In genomic region chr1:37694417-37694816, GRCm38 (mm10) we compare ENCODE assay signal across 8 mouse cellular contexts. TPM values are rescaled to one million over a fixed set of nuclear protein-coding genes. Genes with fewer than 3 reads are reported as not detected.
DNase-seq lines count a peak whose midpoint lies in the region; ATAC-seq and TF ChIP-seq lines count a peak whose summit lies in the region.

No protein-coding gene starts in this region.

- ATAC-seq in stomach, embryonic 14.5 days (ENCODE audit: insufficient number of reproducible peaks, insufficient read depth, low FRiP score, low read depth) = peak; percentile 88
- ATAC-seq in frontal cortex, adult (ENCODE audit: low TSS enrichment) = no peak

- no peak for TF ChIP-seq CTCF in layer of hippocampus, adult 2 months (conservative IDR thresholded peaks at IDR 0.05)

- H3K36me3 ChIP-seq in stomach, embryonic 14.5 days (ENCODE audit: control insufficient read depth, insufficient read depth, low read length) = no peaks in the 10 kb centered on the region

- H3K4me3 ChIP-seq in layer of hippocampus, adult 2 months = no peak overlapping the region
- H3K4me3 ChIP-seq in stomach, embryonic 14.5 days (ENCODE audit: low read depth, low read length) = no peak overlapping the region

- H3K27ac ChIP-seq in layer of hippocampus, adult 2 months = peak overlapping the region; percentile 90
- peak overlapping the region; percentile 6; the same call in 1 of the 2 replicates for H3K27ac ChIP-seq in stomach, embryonic 14.5 days (ENCODE audit: low read length)

- 0 out of 2 replicates have a peak, but pooled peaks cover 5% of the 10 kb centered on the region for H3K4me1 ChIP-seq in stomach, embryonic 14.5 days (ENCODE audit: control insufficient read depth, insufficient read depth, low read length)

- WGBS in stomach, embryonic 14.5 days = 33% methylated on average over 8 of the region's 8 CpGs

- no peak overlapping the region for H3K4me2 ChIP-seq in stomach, embryonic 14.5 days (replicated peaks; ENCODE audit: low read depth, low read length)

- no peak for DNase-seq in layer of hippocampus, adult 2 months (ENCODE audit: low spot score in 2 of 2)
- no peak for DNase-seq in layer of hippocampus, postnatal 36 days
- peak; percentile 56 for DNase-seq in heart, adult 9 months (ENCODE audit: low spot score in 2 of 2)
- peak; percentile 44 for DNase-seq in kidney, postnatal 10 days
- DNase-seq in layer of hippocampus, adult 8-10 months (ENCODE audit: low spot score in 2 of 2) = no peak
- no peak for DNase-seq in thymus, postnatal 25 days

- H3K9me3 ChIP-seq in stomach, embryonic 14.5 days (ENCODE audit: control insufficient read depth, low read depth, low read length) = no peaks in the 10 kb centered on the region

- no peaks in the 10 kb centered on the region for H3K27me3 ChIP-seq in stomach, embryonic 14.5 days (ENCODE audit: control insufficient read depth, insufficient read depth, low read length)

- no peak overlapping the region for H3K9ac ChIP-seq in stomach, embryonic 14.5 days (replicated peaks; ENCODE audit: low read depth, low read length)

RNA-seq across cellular contexts. Expression of gene 2010300C02Rik, which starts 25.5 kb away (rescaled TPM):
- total RNA-seq in layer of hippocampus, adult 2 months (2021) = 100 to 1,000 TPM; 399 to 415 TPM
- total RNA-seq in layer of hippocampus, postnatal 36 days (2021) = 100 to 1,000 TPM; 362 to 390 TPM
- 6.6 and 8.0 TPM in 2 replicates for polyA plus RNA-seq in stomach, embryonic 14.5 days (2014; fragmentation: Nextera tagmentation; extraction: Ambion mirVana)
- total RNA-seq in layer of hippocampus, adult 8-10 months (2022) = 100 to 1,000 TPM; 319 to 384 (median 333) TPM

Comparison
In these comparisons a context has a peak if more than half of its experiments do, and no peak if none do; other contexts are left out.
1. DNase-seq: peak in heart, adult 9 months (2 of 2) and kidney, postnatal 10 days (single experiment); none in layer of hippocampus, adult 2 months (0 of 2), layer of hippocampus, postnatal 36 days (0 of 2), layer of hippocampus, adult 8-10 months (0 of 2) and thymus, postnatal 25 days (single experiment).